Mouse (Mus musculus) right cerebral cortex, postnatal 4 days (tissue): ENCODE measurements around the gene Cytip.
"Not testable (repeated sequence)": the region's sequence is repeated elsewhere in the genome, so short reads cannot be mapped to it uniquely, and the experiment has no call there.

Experiments used
- DNase-seq: peaks from one replicate; pipeline ENCODE4 v3.0.0-alpha.2; 2022

Cytip gene

GRCm38 (mm10) chr2:58160541-58161307 lies 34.6 kb downstream of the Cytip start:
- no peak for DNase-seq

DNA sequence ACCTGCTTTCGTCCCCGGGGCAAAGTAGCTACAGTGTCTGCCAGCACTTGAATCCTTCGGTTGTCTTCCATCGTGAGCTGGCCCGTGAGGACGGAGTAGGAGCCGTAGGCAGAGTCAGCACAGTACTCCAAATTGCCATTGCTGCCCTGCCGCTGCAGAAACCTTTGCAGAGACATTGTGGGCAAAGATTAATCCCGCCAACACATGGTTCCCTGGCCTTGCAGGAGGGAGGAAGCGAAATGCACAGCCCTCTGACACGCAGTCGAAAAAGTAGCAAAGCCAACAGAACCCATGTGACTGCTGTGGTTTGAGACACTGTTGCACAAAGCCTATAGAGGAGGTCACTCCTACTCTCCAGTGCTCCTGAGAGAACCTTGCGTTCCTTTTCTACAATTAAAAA lies 35.5 kb downstream of the Cytip start:
- no peak for DNase-seq

- DNase-seq: no peak
Observed at GRCm38 (mm10) chr2:58159121-58159520, 36.2 kb downstream of the Cytip start.

- no peak for DNase-seq
Observed at GRCm38 (mm10) chr2:58158539-58158938, 36.8 kb downstream of the Cytip start.

DNA sequence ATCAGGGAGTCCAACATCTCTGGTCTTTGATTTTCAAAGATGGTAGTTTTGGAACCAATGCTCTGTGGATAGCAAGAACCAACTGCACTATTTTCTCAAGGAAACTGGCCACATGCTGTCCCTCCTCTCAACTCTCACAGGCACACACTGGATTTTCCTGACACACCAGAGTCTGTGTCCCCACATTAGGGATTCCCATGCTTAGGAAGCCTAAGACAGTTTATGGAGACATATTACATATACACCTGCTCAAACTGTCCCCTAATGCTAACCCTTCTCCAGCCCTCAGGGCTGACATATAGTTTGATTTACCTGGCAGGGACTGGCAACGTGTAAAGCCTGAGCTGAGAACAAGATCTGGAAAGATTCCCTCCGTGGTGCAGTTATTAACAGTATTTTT lies 37.2 kb downstream of the Cytip start:
- no peak for DNase-seq

DNA sequence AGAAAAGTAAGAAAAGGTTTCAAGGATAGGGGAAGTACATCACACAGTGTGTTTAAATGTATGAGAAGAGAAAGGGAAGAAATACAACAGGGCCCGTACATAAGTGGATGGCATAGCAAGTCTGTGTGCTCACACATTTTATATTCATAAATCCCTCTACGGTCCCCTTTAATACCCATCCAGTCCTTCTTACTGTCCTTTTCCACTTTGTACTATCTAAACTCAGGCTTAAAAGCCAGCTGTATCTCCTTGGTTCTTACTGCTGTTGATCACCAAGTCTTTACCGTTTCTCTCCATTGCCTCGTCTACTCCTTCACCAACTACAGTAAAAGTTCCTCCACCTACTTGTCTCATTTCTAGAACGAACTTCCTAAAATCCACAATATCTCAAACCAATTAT lies 37.9 kb downstream of the Cytip start:
- no peak for DNase-seq

- DNase-seq: no peak
Observed at GRCm38 (mm10) chr2:58156495-58157392, 38.6 kb downstream of the Cytip start.

GRCm38 (mm10) chr2:58156108-58156415 lies 39.3 kb downstream of the Cytip start:
- DNase-seq: no peak

GRCm38 (mm10) chr2:58155271-58156107 lies 39.8 kb downstream of the Cytip start:
- no peak for DNase-seq

DNA sequence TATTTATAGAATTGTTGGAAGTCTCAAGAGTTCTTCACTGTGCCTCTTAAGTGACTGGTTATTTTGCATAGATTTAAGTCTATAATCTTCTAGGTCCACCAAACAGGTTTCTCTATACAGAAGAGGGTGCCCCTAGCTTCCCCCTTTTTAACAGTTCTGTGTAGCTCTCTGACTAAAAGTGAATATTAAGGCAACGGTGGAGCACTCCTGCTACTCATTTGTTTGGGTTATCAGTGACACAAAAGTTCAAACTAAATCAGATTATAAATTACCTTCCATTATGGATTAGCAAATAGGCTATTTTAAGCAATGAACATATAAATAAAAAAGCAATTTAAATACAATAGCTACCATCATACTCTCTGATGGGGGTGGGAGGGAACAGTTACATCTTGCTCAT lies 40.8 kb downstream of the Cytip start:
- no peak for DNase-seq

DNA sequence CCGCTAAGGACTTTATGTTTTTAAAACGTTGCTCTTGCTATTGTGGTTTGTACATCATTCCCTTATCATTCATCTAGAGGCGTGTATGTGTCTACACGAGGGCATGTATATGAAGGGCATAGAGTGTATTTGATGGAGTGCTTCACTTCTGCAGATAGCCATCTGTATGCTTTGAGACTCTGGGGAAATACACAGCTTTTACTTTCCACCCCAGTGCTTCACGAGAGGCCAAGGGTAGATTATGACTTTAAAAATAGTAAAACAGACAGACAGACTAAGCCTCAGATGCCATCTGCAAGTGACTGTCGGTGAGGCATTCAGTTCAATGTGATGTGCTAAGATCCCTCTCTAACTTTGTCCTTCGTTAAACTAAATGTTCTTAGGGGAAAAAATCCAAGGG lies 41.6 kb downstream of the Cytip start:
- DNase-seq: no peak

DNA sequence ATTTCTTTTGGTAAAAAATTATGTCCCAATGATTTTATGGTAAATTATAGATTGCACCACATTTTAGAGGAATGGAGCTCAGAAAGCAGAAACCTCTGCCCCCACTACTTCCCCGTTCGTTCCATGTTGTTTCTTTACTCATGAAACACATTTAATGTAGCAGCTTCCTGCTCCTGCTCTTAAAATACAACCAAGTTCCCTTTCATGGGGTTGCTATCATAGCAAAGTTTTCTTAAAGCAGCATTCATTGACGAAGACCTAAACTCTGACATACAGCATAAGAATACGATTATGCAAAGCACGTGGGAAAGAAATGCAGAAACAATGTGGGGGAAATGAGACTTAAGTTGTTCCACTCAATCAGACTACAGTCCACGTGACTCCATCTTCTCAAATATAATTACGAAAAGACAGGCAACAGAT lies 45.3 kb downstream of the Cytip start:
- no peak for DNase-seq

- no peak for DNase-seq
Observed at GRCm38 (mm10) chr2:58146572-58146971, 48.8 kb downstream of the Cytip start.

- DNase-seq: no peak
Observed at GRCm38 (mm10) chr2:58140531-58140930, 54.8 kb downstream of the Cytip start.

DNA sequence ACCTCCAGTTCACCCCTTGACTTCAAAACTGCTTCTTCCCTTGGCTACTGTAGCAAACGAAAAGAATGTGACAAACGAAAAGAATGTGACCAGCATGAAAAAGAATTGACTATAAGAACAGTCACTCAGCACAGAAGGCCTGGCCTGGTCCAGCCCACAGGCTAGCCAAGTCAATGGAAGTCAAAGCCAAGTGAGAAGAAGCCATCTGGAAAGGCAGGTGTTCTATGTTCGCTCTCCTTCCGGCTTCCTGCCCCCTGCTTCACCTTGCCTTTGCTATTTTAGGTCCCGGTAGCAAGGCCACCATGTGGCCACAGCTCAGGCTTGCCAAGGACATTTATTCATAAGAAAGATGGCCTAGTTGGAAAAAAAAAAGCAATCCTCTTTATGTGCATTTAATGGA lies 56.7 kb downstream of the Cytip start:
- no peak for DNase-seq

- DNase-seq: no peak
Observed at GRCm38 (mm10) chr2:58137676-58138075, 57.7 kb downstream of the Cytip start.

DNA sequence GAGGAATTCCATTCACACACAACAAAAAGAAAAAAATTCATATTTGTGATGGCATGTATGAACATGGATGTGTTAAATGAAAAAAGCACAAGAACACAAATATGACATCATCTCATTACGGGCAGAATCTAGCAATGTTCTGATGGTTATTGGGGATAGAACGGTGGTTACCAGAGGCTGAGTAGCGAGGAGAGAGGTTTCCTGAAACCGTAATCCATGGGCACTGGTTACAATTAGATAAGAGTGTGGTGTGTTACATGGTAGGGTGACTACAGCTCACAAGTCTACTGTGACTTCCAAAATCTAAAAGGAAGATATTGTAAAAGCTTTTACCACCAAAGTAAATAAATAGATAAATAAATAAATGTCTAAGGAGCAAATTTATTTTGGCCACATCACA lies 58.8 kb downstream of the Cytip start:
- DNase-seq: no peak

DNA sequence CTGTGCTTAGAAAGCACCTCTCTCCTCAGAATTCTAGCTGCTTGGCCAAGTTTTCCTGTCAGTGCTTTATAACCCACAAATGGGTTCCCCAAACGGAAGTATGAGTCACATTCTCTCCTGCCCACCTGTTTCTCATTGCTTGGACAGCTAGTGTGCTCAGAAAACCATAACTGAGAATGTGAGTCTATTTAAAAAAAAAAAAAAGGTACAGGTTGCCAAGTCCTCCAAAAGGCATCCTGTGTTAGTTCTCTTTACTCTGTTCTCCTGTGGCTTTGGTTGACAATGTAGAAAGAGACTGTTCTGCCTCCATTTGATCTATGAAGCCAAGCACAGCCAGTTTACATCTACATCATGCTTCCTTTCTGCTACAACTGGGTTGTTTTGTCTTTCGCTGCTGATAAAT lies 60.3 kb downstream of the Cytip start:
- DNase-seq: no peak

DNA sequence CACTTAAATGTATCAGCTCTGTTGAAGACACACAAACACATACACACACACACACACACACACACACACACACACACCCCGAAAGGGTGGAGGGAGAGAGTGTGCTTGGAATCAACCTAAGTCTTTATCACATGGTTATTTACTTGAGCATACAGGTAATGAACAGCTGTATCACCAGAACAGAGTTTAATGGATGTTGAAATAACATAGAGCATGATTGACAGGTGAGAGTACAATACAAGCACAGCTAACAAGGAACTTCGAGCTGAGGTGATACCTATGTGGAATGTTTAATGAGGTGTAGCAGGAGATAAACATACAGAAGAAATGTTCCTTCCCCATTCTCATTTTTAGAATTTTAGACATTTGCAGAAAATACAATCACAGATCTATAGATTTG lies 62.7 kb downstream of the Cytip start:
- DNase-seq: no peak

DNA sequence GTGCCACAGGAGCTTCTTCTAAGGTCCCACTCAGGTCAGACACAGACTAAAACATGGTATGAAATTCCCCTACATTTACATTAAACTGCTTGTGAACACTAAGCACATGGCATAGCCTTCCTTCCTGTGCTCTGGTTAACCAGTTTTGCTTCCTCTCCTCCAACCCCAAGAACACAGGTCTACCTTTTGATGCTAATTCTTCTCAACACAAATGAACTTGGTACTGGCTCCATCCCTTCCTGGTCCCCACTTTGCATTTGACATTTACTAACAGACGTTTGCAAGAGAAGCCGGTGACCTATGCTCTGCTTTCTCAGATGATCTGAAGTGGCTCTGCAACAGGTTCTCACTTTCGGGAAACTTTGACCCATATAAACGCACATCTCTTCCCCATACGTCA lies 65.4 kb downstream of the Cytip start:
- DNase-seq: no peak

DNA sequence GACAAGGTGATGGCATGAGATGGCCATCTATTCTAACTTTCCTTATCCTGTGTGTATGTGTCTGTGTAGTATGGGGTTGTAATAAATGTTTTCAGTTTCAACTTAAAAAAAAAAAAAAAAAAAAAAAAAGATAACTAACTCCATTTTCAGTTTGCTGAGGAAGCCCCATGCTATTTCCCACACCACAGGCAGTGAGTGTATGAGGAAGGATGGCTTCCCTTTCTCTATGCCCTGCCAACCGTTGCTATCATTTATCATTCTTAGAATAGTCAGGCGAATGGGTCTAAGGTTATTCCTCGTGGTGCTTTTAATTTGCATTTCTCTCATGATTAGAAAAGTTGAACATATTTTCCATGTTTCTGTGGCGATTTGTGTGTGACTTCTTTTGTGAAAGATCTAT lies 84.2 kb downstream of the Cytip start:
- DNase-seq: no peak

DNA sequence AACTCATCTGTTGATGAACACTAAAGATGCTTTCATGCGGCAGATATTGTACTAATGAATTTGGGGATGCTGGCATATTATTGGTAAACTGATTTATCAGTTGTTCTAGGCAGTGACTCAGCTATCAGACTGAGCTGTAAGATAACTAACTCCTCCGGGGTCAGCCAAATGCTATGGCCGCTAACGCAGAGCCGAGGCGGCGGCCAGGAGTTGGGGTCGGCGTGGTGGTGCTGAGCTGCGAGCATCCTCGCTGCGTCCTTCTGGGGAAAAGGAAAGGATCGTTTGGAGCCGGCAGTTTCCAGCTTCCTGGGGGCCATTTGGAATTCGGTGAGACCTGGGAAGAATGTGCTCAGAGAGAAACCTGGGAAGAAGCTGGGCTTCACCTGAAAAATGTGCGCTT lies 87.4 kb downstream of the Cytip start:
- not testable (repeated sequence) for DNase-seq

DNA sequence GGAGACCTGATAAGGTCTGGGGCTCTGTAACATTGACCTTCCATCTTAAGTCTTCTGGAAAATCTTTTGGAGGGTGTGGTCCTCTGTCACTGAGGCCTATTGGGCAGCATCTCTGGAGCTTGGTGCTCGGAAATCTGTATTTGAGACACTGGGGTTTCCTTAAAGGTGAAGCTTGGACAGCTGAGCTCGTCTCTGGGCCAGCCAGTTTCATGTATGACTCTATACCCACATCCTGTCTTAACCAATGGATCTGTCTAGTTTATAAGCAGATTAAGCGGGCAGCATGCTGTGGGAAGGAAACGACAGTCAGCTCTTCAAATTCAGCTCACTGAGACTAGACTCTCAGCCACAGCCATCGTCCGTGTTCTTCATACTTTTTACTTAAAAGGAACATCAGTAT lies 88.3 kb downstream of the Cytip start:
- no peak for DNase-seq

- no peak for DNase-seq
Observed at GRCm38 (mm10) chr2:58094818-58095217, 100.5 kb downstream of the Cytip start.
